16 mouse cellular contexts compared by ENCODE assay signal in genomic region chr1:159099205-159099604, GRCm38 (mm10).
A peak's percentile ranks its signal among the peaks of the same experiment; 100 is the strongest.
DNase-seq lines count a peak whose midpoint lies in the region; ATAC-seq and TF ChIP-seq lines count a peak whose summit lies in the region.
"Had no signal": no experiment of that assay in that cellular context is flagged by ENCODE, and none has a peak within 500 bp of the region (broad histone marks: within the 10 kb centered on the region; RNA-seq: fewer than 3 reads in every experiment).

No protein-coding gene starts in this region.

- H3K27ac ChIP-seq in layer of hippocampus, adult 2 months, result no peak overlapping the region
- H3K27ac ChIP-seq: gastrocnemius, adult 2 months; hindbrain, embryonic 14.5 days; liver, embryonic 14.5 days; neural tube, embryonic 13.5 days had no signal

- peak; percentile 12 to 22 for DNase-seq in heart, postnatal 10 days
- DNase-seq in heart, postnatal 25 days (ENCODE audit: low spot score), result no peak
- DNase-seq in layer of hippocampus, adult 2 months (ENCODE audit: low spot score in 2 of 2), result peak; percentile 1 to 8
- DNase-seq in layer of hippocampus, adult 9-11 months, result no peak
- DNase-seq in Patski (ENCODE audit: low read depth, low spot score), result peak; percentile 22
- peak; percentile 8 for DNase-seq in gonadal fat pad, adult 2 months (ENCODE audit: low read depth)
- DNase-seq in right cerebral cortex, postnatal 14 days, result no peak
- DNase-seq: adrenal gland, postnatal 10 days; cerebellum, adult 8-10 months; forebrain, postnatal 0 days; gastrocnemius, adult 2 months had no signal

- POLR2A ChIA-PET in Patski (lab: Charles Lee), result no interaction called here

- ATAC-seq in Patski, result no peak
- ATAC-seq: forebrain, postnatal 0 days; intestine, embryonic 16.5 days had no signal

- intact Hi-C loops in heart, postnatal 10 days (cut with DNase I), result no loop called here
- intact Hi-C loops in heart, postnatal 25 days (cut with DNase I), result no loop called here

- TF ChIP-seq CTCF in layer of hippocampus, adult 2 months (conservative IDR thresholded peaks at IDR 0.05), result no peak
- TF ChIP-seq CTCF in Patski (IDR thresholded peaks at IDR 0.05), result no peak

- CTCF ChIA-PET in Patski (lab: Charles Lee), result no interaction called here

- peaks cover 2% of the 10 kb centered on the region for H3K27me3 ChIP-seq in Patski
- H3K27me3 ChIP-seq: megakaryocyte, embryonic 14.5 days; neural tube, embryonic 13.5 days had no signal

- no peak overlapping the region for H3K4me3 ChIP-seq in layer of hippocampus, adult 2 months
- H3K4me3 ChIP-seq: gastrocnemius, adult 2 months; megakaryocyte, embryonic 14.5 days; neural tube, embryonic 13.5 days had no signal

- in situ Hi-C loops in Patski (cut with MboI; ENCODE audit: low pct_unique_long_range_greater_than_20kb), result no loop called here

Comparison
In these comparisons a context has a peak if more than half of its experiments do, and no peak if none do; other contexts are left out.
1. DNase-seq: peak in heart, postnatal 10 days (2 of 2), layer of hippocampus, adult 2 months (2 of 2), Patski (single experiment) and gonadal fat pad, adult 2 months (single experiment); none in heart, postnatal 25 days (single experiment), layer of hippocampus, adult 9-11 months (single experiment) and right cerebral cortex, postnatal 14 days (single experiment).